Mouse (Mus musculus) left cerebral cortex, postnatal 10 days (tissue): Measurements from ENCODE around the gene 1700067P10Rik. TPM values are rescaled to one million over a fixed set of nuclear protein-coding genes. Genes with fewer than 3 reads are reported as not detected.

Experiments used
- total RNA-seq, 2 experiments: library from RNA; stranded (reverse); gene quantifications; 2 replicates each; pipeline ENCODE4 v1.2.3; 2021

1700067P10Rik gene
- total RNA-seq, 2 experiments from 2014 or later: not detected

Other genes with a start within 250 kb of the 1700067P10Rik start
- gene Foxp4, start 164.7 kb upstream of the 1700067P10Rik start, total RNA-seq: 10 to 100 TPM; 52.3 to 53.9 TPM
- not detected for gene 1700122O11Rik, start 51.0 kb upstream of the 1700067P10Rik start, total RNA-seq
- not detected for gene 9830107B12Rik, start 56.9 kb downstream of the 1700067P10Rik start, total RNA-seq
- gene A530064D06Rik, start 78.0 kb downstream of the 1700067P10Rik start, total RNA-seq: not detected
- not detected for gene Trem1, start 143.4 kb downstream of the 1700067P10Rik start, total RNA-seq
- 1 to 10 TPM in 1 of 2 experiments, under 1 TPM in 1; 0.85 to 1.2 TPM for gene Trem3, start 158.5 kb downstream of the 1700067P10Rik start, total RNA-seq
- not detected for gene Treml4, start 175.0 kb downstream of the 1700067P10Rik start, total RNA-seq
- gene Treml2, start 210.2 kb downstream of the 1700067P10Rik start, total RNA-seq: under 1 TPM; 0.36 to 0.51 TPM
- not detected for gene B430306N03Rik, start 226.8 kb downstream of the 1700067P10Rik start, total RNA-seq